Mouse (Mus musculus): ENCODE measurements around the gene Cox17. TPM values are rescaled to one million over a fixed set of nuclear protein-coding genes. Genes with fewer than 3 reads are reported as not detected.

Cox17 gene
- polyA plus RNA-seq, 1 experiment from 2014 or later, result 337 TPM

GRCm38 (mm10) chr16:38372876-38373275, 26.1 kb downstream of the Cox17 start:
- Histone ChIP-seq H3K36me3 (ENCODE audit: control insufficient read depth, insufficient read depth, low read length) (peaks cover 93% of the 10 kb centered on the region), H3K4me2 (ENCODE audit: low read length) (0 out of 2 replicates have a peak overlapping the region, but pooled peaks have one; percentile 14), H3K27ac (replicated peaks in 1 of 2; ENCODE audit: control insufficient read depth in 1 of 2, insufficient read depth in 1 of 2, low read depth in 2 of 2, low read length in 2 of 2) (no peak overlapping the region), H3K4me1 (ENCODE audit: control insufficient read depth in 2 of 2, insufficient read depth in 2 of 2, low read length in 2 of 2) (peaks cover 37 to 84% of the 10 kb centered on the region in 2 experiments), H3K9ac (ENCODE audit: low read length) (no peak overlapping the region), H3K27me3 (ENCODE audit: control insufficient read depth, insufficient read depth, low read length) (no peaks in the 10 kb centered on the region), H3K4me3 (ENCODE audit: control insufficient read depth in 1 of 2, insufficient read depth in 1 of 2, low read depth in 1 of 2, low read length in 2 of 2) (no peak overlapping the region), H3K9me3 (ENCODE audit: control insufficient read depth, low read length) (no peaks in the 10 kb centered on the region)
- WGBS, result 62% methylated on average over 4 of the region's 4 CpGs
- no peak for ATAC-seq (ENCODE audit: insufficient number of reproducible peaks, insufficient read depth, low FRiP score, low read depth)

- Histone ChIP-seq H3K9me3 (ENCODE audit: control insufficient read depth, low read length) (no peaks in the 10 kb centered on the region), H3K4me3 (ENCODE audit: control insufficient read depth in 1 of 2, insufficient read depth in 1 of 2, low read depth in 1 of 2, low read length in 2 of 2) (no peak overlapping the region), H3K27me3 (ENCODE audit: control insufficient read depth, insufficient read depth, low read length) (no peaks in the 10 kb centered on the region), H3K4me2 (ENCODE audit: low read length) (peak overlapping the region; percentile 35; the same call in 1 of the 2 replicates), H3K9ac (ENCODE audit: low read length) (no peak overlapping the region), H3K4me1 (ENCODE audit: control insufficient read depth in 2 of 2, insufficient read depth in 2 of 2, low read length in 2 of 2) (peaks cover 36 to 81% of the 10 kb centered on the region in 2 experiments), H3K27ac (replicated peaks in 1 of 2; ENCODE audit: control insufficient read depth in 1 of 2, insufficient read depth in 1 of 2, low read depth in 2 of 2, low read length in 2 of 2) (no peak overlapping the region; a peak in 1 of 4 replicates), H3K36me3 (ENCODE audit: control insufficient read depth, insufficient read depth, low read length) (peaks cover 95% of the 10 kb centered on the region)
- no peak for ATAC-seq (ENCODE audit: insufficient number of reproducible peaks, insufficient read depth, low FRiP score, low read depth)
- WGBS, result 60% methylated on average over 10 of the region's 10 CpGs
Measured at GRCm38 (mm10) chr16:38373439-38373838, 26.6 kb downstream of the Cox17 start.

GRCm38 (mm10) chr16:38373941-38374340, 27.1 kb downstream of the Cox17 start:
- WGBS, result 73% methylated on average over 16 of the region's 16 CpGs
- H3K9me3 ChIP-seq (ENCODE audit: control insufficient read depth, low read length), result no peaks in the 10 kb centered on the region
- no peak overlapping the region for H3K4me3 ChIP-seq (ENCODE audit: control insufficient read depth in 1 of 2, insufficient read depth in 1 of 2, low read depth in 1 of 2, low read length in 2 of 2)
- peak overlapping the region; percentile 35 for H3K4me2 ChIP-seq (ENCODE audit: low read length)
- H3K4me1 ChIP-seq (ENCODE audit: control insufficient read depth in 2 of 2, insufficient read depth in 2 of 2, low read length in 2 of 2), result peaks cover 35 to 77% of the 10 kb centered on the region in 2 experiments
- H3K27me3 ChIP-seq (ENCODE audit: control insufficient read depth, insufficient read depth, low read length), result no peaks in the 10 kb centered on the region
- ATAC-seq (ENCODE audit: insufficient number of reproducible peaks, insufficient read depth, low FRiP score, low read depth), result no peak
- H3K36me3 ChIP-seq (ENCODE audit: control insufficient read depth, insufficient read depth, low read length), result peaks cover 95% of the 10 kb centered on the region
- 0 out of 2 replicates have a peak overlapping the region, but pooled peaks have one; percentile 44 for H3K9ac ChIP-seq (ENCODE audit: low read length)
- no peak overlapping the region for H3K27ac ChIP-seq (replicated peaks in 1 of 2; ENCODE audit: control insufficient read depth in 1 of 2, insufficient read depth in 1 of 2, low read depth in 2 of 2, low read length in 2 of 2)

GRCm38 (mm10) chr16:38374379-38375140, 27.8 kb downstream of the Cox17 start:
- Histone ChIP-seq H3K9me3 (ENCODE audit: control insufficient read depth, low read length) (no peaks in the 10 kb centered on the region), H3K4me1 (ENCODE audit: control insufficient read depth in 2 of 2, insufficient read depth in 2 of 2, low read length in 2 of 2) (peaks cover 31 to 74% of the 10 kb centered on the region in 2 experiments), H3K27me3 (ENCODE audit: control insufficient read depth, insufficient read depth, low read length) (no peaks in the 10 kb centered on the region), H3K36me3 (ENCODE audit: control insufficient read depth, insufficient read depth, low read length) (peaks cover 92% of the 10 kb centered on the region), H3K27ac (replicated peaks in 1 of 2; ENCODE audit: control insufficient read depth in 1 of 2, insufficient read depth in 1 of 2, low read depth in 2 of 2, low read length in 2 of 2) (0 out of 4 replicates have a peak overlapping the region, but pooled peaks of 1 of the 2 experiments have one; percentile 0), H3K4me2 (ENCODE audit: low read length) (peak overlapping the region; percentile 35), H3K9ac (ENCODE audit: low read length) (peak overlapping the region; percentile 44; the same call in 1 of the 2 replicates), H3K4me3 (ENCODE audit: control insufficient read depth in 1 of 2, insufficient read depth in 1 of 2, low read depth in 1 of 2, low read length in 2 of 2) (peak overlapping the region in 1 of 2 experiments; percentile 6; a peak in 1 of 4 replicates)
- no peak for ATAC-seq (ENCODE audit: insufficient number of reproducible peaks, insufficient read depth, low FRiP score, low read depth)
- WGBS, result 56% methylated on average over 10 of the region's 10 CpGs

- H3K27ac ChIP-seq (replicated peaks in 1 of 2; ENCODE audit: control insufficient read depth in 1 of 2, insufficient read depth in 1 of 2, low read depth in 2 of 2, low read length in 2 of 2), result no peak overlapping the region; a peak in 1 of 4 replicates
- WGBS, result 47% methylated on average over 7 of the region's 7 CpGs
- ATAC-seq (ENCODE audit: insufficient number of reproducible peaks, insufficient read depth, low FRiP score, low read depth), result no peak
- H3K27me3 ChIP-seq (ENCODE audit: control insufficient read depth, insufficient read depth, low read length), result no peaks in the 10 kb centered on the region
- H3K9me3 ChIP-seq (ENCODE audit: control insufficient read depth, low read length), result no peaks in the 10 kb centered on the region
- H3K4me1 ChIP-seq (ENCODE audit: control insufficient read depth in 2 of 2, insufficient read depth in 2 of 2, low read length in 2 of 2), result peaks cover 27 to 68% of the 10 kb centered on the region in 2 experiments
- H3K4me3 ChIP-seq (ENCODE audit: control insufficient read depth in 1 of 2, insufficient read depth in 1 of 2, low read depth in 1 of 2, low read length in 2 of 2), result no peak overlapping the region
- H3K4me2 ChIP-seq (ENCODE audit: low read length), result peak overlapping the region; percentile 27
- 0 out of 2 replicates have a peak overlapping the region, but pooled peaks have one; percentile 42 for H3K9ac ChIP-seq (ENCODE audit: low read length)
- H3K36me3 ChIP-seq (ENCODE audit: control insufficient read depth, insufficient read depth, low read length), result peaks cover 86% of the 10 kb centered on the region
Measured at GRCm38 (mm10) chr16:38375182-38375581, 28.4 kb downstream of the Cox17 start.

GRCm38 (mm10) chr16:38376163-38376840, 29.5 kb downstream of the Cox17 start:
- Histone ChIP-seq H3K4me3 (ENCODE audit: control insufficient read depth in 1 of 2, insufficient read depth in 1 of 2, low read depth in 1 of 2, low read length in 2 of 2) (peak overlapping the region; percentile 14 to 26; a peak in 3 of 4 replicates), H3K36me3 (ENCODE audit: control insufficient read depth, insufficient read depth, low read length) (peaks cover 75% of the 10 kb centered on the region), H3K27me3 (ENCODE audit: control insufficient read depth, insufficient read depth, low read length) (no peaks in the 10 kb centered on the region), H3K4me1 (ENCODE audit: control insufficient read depth in 2 of 2, insufficient read depth in 2 of 2, low read length in 2 of 2) (peaks cover 23 to 57% of the 10 kb centered on the region in 2 experiments; a peak in 3 of 4 replicates), H3K9me3 (ENCODE audit: control insufficient read depth, low read length) (no peaks in the 10 kb centered on the region), H3K4me2 (ENCODE audit: low read length) (peak overlapping the region; percentile 44), H3K9ac (ENCODE audit: low read length) (peak overlapping the region; percentile 42), H3K27ac (replicated peaks in 1 of 2; ENCODE audit: control insufficient read depth in 1 of 2, insufficient read depth in 1 of 2, low read depth in 2 of 2, low read length in 2 of 2) (peak overlapping the region; percentile 8 to 47; a peak in 2 of 4 replicates)
- WGBS, result 33% methylated on average over 16 of the region's 17 CpGs
- no peak for ATAC-seq (ENCODE audit: insufficient number of reproducible peaks, insufficient read depth, low FRiP score, low read depth)

GRCm38 (mm10) chr16:38376841-38377249, 30.1 kb downstream of the Cox17 start:
- peak overlapping the region; percentile 14 to 26; a peak in 3 of 4 replicates for H3K4me3 ChIP-seq (ENCODE audit: control insufficient read depth in 1 of 2, insufficient read depth in 1 of 2, low read depth in 1 of 2, low read length in 2 of 2)
- H3K9ac ChIP-seq (ENCODE audit: low read length), result peak overlapping the region; percentile 42
- peak overlapping the region; percentile 8 to 47; a peak in 2 of 4 replicates for H3K27ac ChIP-seq (replicated peaks in 1 of 2; ENCODE audit: control insufficient read depth in 1 of 2, insufficient read depth in 1 of 2, low read depth in 2 of 2, low read length in 2 of 2)
- no peaks in the 10 kb centered on the region for H3K9me3 ChIP-seq (ENCODE audit: control insufficient read depth, low read length)
- 46% methylated on average over 8 of the region's 8 CpGs for WGBS
- peak overlapping the region; percentile 44 for H3K4me2 ChIP-seq (ENCODE audit: low read length)
- H3K36me3 ChIP-seq (ENCODE audit: control insufficient read depth, insufficient read depth, low read length), result peaks cover 72% of the 10 kb centered on the region
- peaks cover 23 to 52% of the 10 kb centered on the region in 2 experiments; a peak in 3 of 4 replicates for H3K4me1 ChIP-seq (ENCODE audit: control insufficient read depth in 2 of 2, insufficient read depth in 2 of 2, low read length in 2 of 2)
- no peak for ATAC-seq (ENCODE audit: insufficient number of reproducible peaks, insufficient read depth, low FRiP score, low read depth)
- no peaks in the 10 kb centered on the region for H3K27me3 ChIP-seq (ENCODE audit: control insufficient read depth, insufficient read depth, low read length)
